Mouse (Mus musculus) ES-Bruce4 (cell line): ENCODE data around the gene Esrrg.

Experiments
- CTCF ChIP-seq: IDR thresholded peaks from one replicate; pipeline ENCODE4 v1.8.1; 2011; ENCODE audit warnings: low read depth, low read length
- EP300 ChIP-seq: IDR thresholded peaks from 2 replicates; pipeline ENCODE4 v1.6.1; 2011; ENCODE audit warnings: low read depth, low read length; ENCODE audit not compliant: insufficient read depth

- TF ChIP-seq CTCF (no peak), EP300 (no peak)
Observed at GRCm38 (mm10) chr1:187800761-187801160, 192.2 kb downstream of the Esrrg start.
